Mouse (Mus musculus) granulocyte monocyte progenitor cell, adult 5-6 weeks (primary cell): ENCODE data around the gene Podn. TPM values are rescaled to one million over a fixed set of nuclear protein-coding genes. Genes with fewer than 3 reads are reported as not detected.
A peak's percentile ranks its signal among the peaks of the same experiment; 100 is the strongest.

Source experiments
- ATAC-seq: replicated peaks from 2 replicates; pipeline ENCODE4 v1.8.0; 2016; ENCODE audit warnings: mild to moderate bottlenecking, moderate TSS enrichment, inconsistent platforms; ENCODE audit not compliant: poor library complexity, severe bottlenecking
- total RNA-seq, 2 experiments: library from RNA; stranded (forward) in 1 of 2; stranded (reverse) in 1 of 2; fragments of 200-712, 200-1000 nt in 1 of 2; fragments of >200 nt in 1 of 2; fragmentation: Nextera tagmentation in 1 of 2; gene quantifications; 2 replicates each; pipeline ENCODE4 v1.2.3; 2014 to 2017

The Podn gene
- total RNA-seq, 2 experiments from 2014 or later: not detected

- ATAC-seq: no peak
These were observed 121.2 kb downstream of the Podn start for GRCm38 (mm10) chr4:107975004-107975403.

DNA sequence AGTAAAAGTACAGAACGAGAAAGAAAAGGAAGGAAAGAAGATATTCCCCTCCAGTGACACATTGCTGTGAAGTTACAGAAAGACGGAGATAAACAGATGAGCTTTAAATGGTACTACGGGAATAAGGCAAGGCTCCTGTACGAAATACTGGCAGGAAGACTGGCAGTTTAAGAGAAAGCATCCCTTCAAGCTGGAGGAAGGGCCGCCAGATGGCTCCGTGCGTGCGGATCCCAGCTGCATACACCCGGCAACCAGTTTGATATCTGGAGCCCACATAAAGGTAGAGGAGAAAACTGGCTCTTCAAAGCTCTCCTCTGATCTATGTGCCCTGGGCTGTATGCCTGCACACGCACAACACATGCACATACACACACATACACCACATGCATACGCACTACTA lies 121.7 kb downstream of the Podn start:
- no peak for ATAC-seq

DNA sequence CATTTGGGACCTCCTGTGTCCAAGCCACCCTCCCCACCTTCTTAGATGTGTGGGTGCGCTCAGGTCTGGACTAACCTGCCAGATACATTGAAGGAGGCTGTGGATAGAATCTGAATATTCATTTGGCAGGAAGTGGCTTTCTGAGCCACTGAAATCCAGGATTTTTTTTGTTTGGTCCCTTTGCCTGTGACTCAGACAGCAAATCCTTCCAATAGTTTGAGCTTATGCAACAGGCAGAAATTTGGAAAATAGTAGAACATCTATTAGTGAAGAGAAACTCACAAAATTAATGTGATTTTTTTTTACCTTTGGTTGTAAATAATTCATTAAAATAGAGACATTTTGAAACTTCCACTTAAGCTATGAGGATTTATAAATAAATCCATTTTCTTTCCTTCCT lies 125.1 kb downstream of the Podn start:
- ATAC-seq: no peak

GRCm38 (mm10) chr4:107969781-107970180 lies 126.5 kb downstream of the Podn start:
- no peak for ATAC-seq

DNA sequence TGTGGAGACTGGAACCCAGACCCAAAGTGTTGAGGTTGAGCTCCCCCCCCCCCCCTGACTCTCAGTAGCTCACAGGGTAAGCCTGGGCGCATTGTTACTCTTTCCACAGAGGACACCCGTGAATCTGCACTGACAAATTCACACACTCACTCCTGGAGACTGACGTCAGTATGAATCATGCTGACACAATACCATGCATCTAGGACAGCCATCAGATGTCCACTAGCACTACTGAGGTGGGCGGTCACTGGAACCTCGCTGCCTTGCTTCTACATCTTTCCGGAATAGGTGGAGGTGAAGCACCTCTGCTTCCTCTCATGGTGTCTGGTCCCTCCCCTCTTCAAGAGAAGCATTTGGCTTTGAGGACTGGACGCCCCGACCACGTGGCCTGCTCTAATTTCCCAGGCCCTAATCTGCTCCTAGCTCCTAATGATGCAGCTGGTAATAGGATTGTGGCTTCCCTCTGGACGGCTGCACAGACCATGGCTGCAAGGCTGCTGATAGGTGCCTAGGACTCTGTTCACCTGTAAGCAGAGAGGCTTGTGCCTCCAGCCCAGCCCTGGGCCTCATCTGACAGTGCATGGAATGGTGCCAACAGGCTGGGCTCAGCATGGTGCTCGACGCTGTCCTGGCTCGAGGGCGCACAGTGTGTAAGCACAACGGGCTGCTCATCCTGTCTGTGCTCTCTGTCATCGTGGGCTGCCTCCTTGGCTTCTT lies 128.1 kb downstream of the Podn start, which contains the start of gene Slc1a7:
TSS of gene Slc1a7 (plus strand) at position 367 of the 717 bp plus-strand sequence.
- no peak for ATAC-seq

GRCm38 (mm10) chr4:107966416-107967109 lies 129.7 kb downstream of the Podn start:
- ATAC-seq: peak; percentile 82

Other genes starting within 250 kb of the Podn start
- 244 and 294 TPM in 2 replicates for gene Magoh, start 216.7 kb downstream of the Podn start, total RNA-seq (2014; fragmentation: Nextera tagmentation)
- 322 and 356 TPM in 2 replicates for gene Magoh, start 216.7 kb downstream of the Podn start, total RNA-seq (2017)
- gene 0610037L13Rik, start 206.6 kb downstream of the Podn start, total RNA-seq (2014; fragmentation: Nextera tagmentation): 34.9 and 73.6 TPM in 2 replicates
- 57.4 and 97.8 TPM in 2 replicates for gene 0610037L13Rik, start 206.6 kb downstream of the Podn start, total RNA-seq (2017)
- 25.6 and 32.1 TPM in 2 replicates for gene Cpt2, start 172.8 kb downstream of the Podn start, total RNA-seq (2014; fragmentation: Nextera tagmentation)
- gene Cpt2, start 172.8 kb downstream of the Podn start, total RNA-seq (2017): 18.3 and 33.1 TPM in 2 replicates
- gene Slc1a7, start 128.1 kb downstream of the Podn start, total RNA-seq (2014; fragmentation: Nextera tagmentation): not detected in 2 replicates
- gene Slc1a7, start 128.1 kb downstream of the Podn start, total RNA-seq (2017): not detected in 2 replicates
- 228 and 252 TPM in 2 replicates for gene Scp2, start 48.6 kb upstream of the Podn start, total RNA-seq (2014; fragmentation: Nextera tagmentation)
- gene Scp2, start 48.6 kb upstream of the Podn start, total RNA-seq (2017): 218 and 226 TPM in 2 replicates
- 5.4 TPM in 1 of 2 replicates, not detected in the other for gene Echdc2, start 69.0 kb upstream of the Podn start, total RNA-seq (2014; fragmentation: Nextera tagmentation)
- gene Echdc2, start 69.0 kb upstream of the Podn start, total RNA-seq (2017): not detected in 2 replicates
- not detected in 2 replicates for gene Zyg11a, start 121.6 kb upstream of the Podn start, total RNA-seq (2014; fragmentation: Nextera tagmentation)
- gene Zyg11a, start 121.6 kb upstream of the Podn start, total RNA-seq (2017): not detected in 2 replicates
- 11.6 and 17.4 TPM in 2 replicates for gene Zyg11b, start 204.7 kb upstream of the Podn start, total RNA-seq (2014; fragmentation: Nextera tagmentation)
- 20.8 and 20.9 TPM in 2 replicates for gene Zyg11b, start 204.7 kb upstream of the Podn start, total RNA-seq (2017)
- 5.2 and 17.3 TPM in 2 replicates for gene Coa7, start 231.7 kb upstream of the Podn start, total RNA-seq (2014; fragmentation: Nextera tagmentation)
- 13.0 and 25.6 TPM in 2 replicates for gene Coa7, start 231.7 kb upstream of the Podn start, total RNA-seq (2017)